Mouse (Mus musculus) midbrain, embryonic 14.5 days (tissue): ENCODE measurements around the gene Upf2. TPM values are rescaled to one million over a fixed set of nuclear protein-coding genes. Genes with fewer than 3 reads are reported as not detected.
A peak's percentile ranks its signal among the peaks of the same experiment; 100 is the strongest.
"Not testable (repeated sequence)": the region's sequence is repeated elsewhere in the genome, so short reads cannot be mapped to it uniquely, and the experiment has no call there.

Source experiments
- ATAC-seq: fragments of 200-750 bp; cut with Nextera tagmentation; 2 replicates; pipeline ENCODE4 v1.8.0; 2017; ENCODE audit warnings: moderate number of reproducible peaks, moderate library complexity; ENCODE audit not compliant: low FRiP score, low TSS enrichment
- DNase-seq: peaks from one replicate; pipeline ENCODE4 v3.0.0-alpha.2; 2015
- H3K27ac ChIP-seq: fragments of 300-500 bp; sonication (generic); replicated peaks from 2 replicates; pipeline ENCODE4 v1.5.1; 2014; ENCODE audit warnings: mild to moderate bottlenecking, low read depth, low read length, moderate library complexity
- H3K27me3 ChIP-seq: fragments of 300-500 bp; sonication (generic); 2 replicates; pipeline ENCODE4 v1.6.1; 2014; ENCODE audit warnings: low read length, control low read depth, mixed read lengths; ENCODE audit not compliant: control insufficient read depth, insufficient read depth
- H3K36me3 ChIP-seq: fragments of 300-500 bp; sonication (generic); 2 replicates; pipeline ENCODE4 v1.6.1; 2014; ENCODE audit warnings: low read length, control low read depth; ENCODE audit not compliant: control insufficient read depth, insufficient read depth
- H3K4me1 ChIP-seq: fragments of 300-500 bp; sonication (generic); 2 replicates; pipeline ENCODE4 v1.6.1; 2014; ENCODE audit warnings: mild to moderate bottlenecking, antibody characterized with exemption, low read length, control low read depth; ENCODE audit not compliant: control insufficient read depth, insufficient read depth
- H3K4me2 ChIP-seq: fragments of 300-500 bp; sonication (generic); 2 replicates; pipeline ENCODE4 v1.6.1; 2014; ENCODE audit warnings: mild to moderate bottlenecking, low read length, moderate library complexity
- H3K4me3 ChIP-seq: fragments of 300-500 bp; sonication (generic); replicated peaks from 2 replicates; pipeline ENCODE4 v1.5.1; 2014; ENCODE audit warnings: low read depth, low read length
- H3K9ac ChIP-seq: fragments of 300-500 bp; sonication (generic); replicated peaks from 2 replicates; pipeline ENCODE4 v1.6.1; 2014; ENCODE audit warnings: mild to moderate bottlenecking, low read length, moderate library complexity
- H3K9me3 ChIP-seq: fragments of 300-500 bp; sonication (generic); 2 replicates; pipeline ENCODE4 v1.6.1; 2016; ENCODE audit warnings: low read length, control low read depth, mixed read lengths; ENCODE audit not compliant: control insufficient read depth
- WGBS: fragments of 180-500 bp; shearing (Covaris S2); extraction: QIAGEN DNeasy Blood & Tissue Kit; methylation state at CpG from one replicate; pipeline ENCODE4 v1.1.7; 2014; 5-methylcytosine and 5-hydroxymethylcytosine counted together
- polyA plus RNA-seq: library from polyadenylated mRNA; unstranded; fragments of >200 nt; fragmentation: Nextera tagmentation; extraction: Ambion mirVana; gene quantifications from 2 replicates; pipeline ENCODE4 v1.2.1, GENCODE M21; 2014

Gene Upf2
- polyA plus RNA-seq, 1 experiment from 2014 or later: 12.2 TPM

- Histone ChIP-seq H3K36me3 (no peaks in the 10 kb centered on the region), H3K9ac (peak within 1 kb of the TSS; percentile 86), H3K27ac (peak within 1 kb of the TSS; percentile 55; the same call in 1 of the 2 replicates), H3K4me3 (peak within 1 kb of the TSS; percentile 56), H3K4me2 (peak within 1 kb of the TSS; percentile 83), H3K27me3 (no peaks in the 10 kb centered on the region), H3K9me3 (no peaks in the 10 kb centered on the region), H3K4me1 (no peaks in the 10 kb centered on the region)
- ATAC-seq (peak; percentile 94), DNase-seq (peak; percentile 85)
- WGBS: 1% methylated on average over 36 of the region's 36 CpGs
Observed at GRCm38 (mm10) chr2:5942416-5943032, 8.7 kb upstream of the Upf2 start, which contains the start of gene Dhtkd1. TSS of gene Dhtkd1 (minus strand) at chr2:5942792.

GRCm38 (mm10) chr2:5943071-5943470 is 8.2 kb upstream of the Upf2 start:
- ATAC-seq (no peak), DNase-seq (no peak)
- Histone ChIP-seq H3K4me2 (peak overlapping the region; percentile 83), H3K4me3 (peak overlapping the region; percentile 56), H3K36me3 (no peaks in the 10 kb centered on the region), H3K4me1 (no peaks in the 10 kb centered on the region), H3K9me3 (no peaks in the 10 kb centered on the region), H3K9ac (no peak overlapping the region; the same call in 1 of the 2 replicates), H3K27me3 (no peaks in the 10 kb centered on the region), H3K27ac (no peak overlapping the region)
- WGBS: 35% methylated on average over 4 of the region's 4 CpGs

- WGBS: 92% methylated on average over 1 of the region's 1 CpGs
- ATAC-seq: no peak
- Histone ChIP-seq H3K9me3 (no peaks in the 10 kb centered on the region), H3K27ac (no peak overlapping the region), H3K4me2 (no peak overlapping the region), H3K36me3 (no peaks in the 10 kb centered on the region), H3K4me3 (no peak overlapping the region), H3K27me3 (no peaks in the 10 kb centered on the region), H3K9ac (no peak overlapping the region), H3K4me1 (peaks cover 5% of the 10 kb centered on the region; the same call in 1 of the 2 replicates)
- DNase-seq: no peak
Observed at GRCm38 (mm10) chr2:5945629-5946028, 5.6 kb upstream of the Upf2 start.

- DNase-seq (no peak), ATAC-seq (no peak)
- Histone ChIP-seq H3K4me1 (peaks cover 5% of the 10 kb centered on the region; the same call in 1 of the 2 replicates), H3K27me3 (no peaks in the 10 kb centered on the region), H3K9me3 (no peaks in the 10 kb centered on the region), H3K4me2 (no peak overlapping the region), H3K36me3 (no peaks in the 10 kb centered on the region), H3K27ac (no peak overlapping the region), H3K9ac (no peak overlapping the region), H3K4me3 (no peak overlapping the region)
- 90% methylated on average over 3 of the region's 3 CpGs for WGBS
Observed at GRCm38 (mm10) chr2:5946876-5947275, 4.4 kb upstream of the Upf2 start.

DNA sequence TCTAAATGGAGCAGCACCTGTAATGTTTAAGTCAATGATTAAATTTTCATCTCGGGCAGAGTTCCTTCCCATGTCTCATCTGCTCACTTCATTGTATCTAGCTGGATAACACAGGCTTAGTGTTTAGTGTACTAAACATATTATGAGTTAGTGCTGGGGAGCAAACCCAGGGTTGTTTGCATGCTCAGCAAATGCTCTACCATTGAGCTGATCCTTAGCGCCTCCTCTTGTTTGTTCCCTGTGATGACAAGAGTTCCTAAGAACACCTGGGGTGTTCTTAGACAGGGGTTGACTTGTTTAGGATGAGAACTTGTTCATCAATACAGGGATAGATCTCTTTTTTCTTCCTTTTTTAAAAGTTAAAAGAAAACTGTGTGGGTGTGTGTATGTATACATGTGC is 2.3 kb upstream of the Upf2 start:
- Histone ChIP-seq H3K4me1 (peaks cover 13% of the 10 kb centered on the region; the same call in 1 of the 2 replicates), H3K4me2 (no peak overlapping the region), H3K27me3 (no peaks in the 10 kb centered on the region), H3K9me3 (no peaks in the 10 kb centered on the region), H3K4me3 (no peak overlapping the region), H3K36me3 (no peaks in the 10 kb centered on the region), H3K9ac (no peak overlapping the region), H3K27ac (no peak overlapping the region)
- DNase-seq (no peak), ATAC-seq (no peak)
- 90% methylated on average over 2 of the region's 2 CpGs for WGBS

DNA sequence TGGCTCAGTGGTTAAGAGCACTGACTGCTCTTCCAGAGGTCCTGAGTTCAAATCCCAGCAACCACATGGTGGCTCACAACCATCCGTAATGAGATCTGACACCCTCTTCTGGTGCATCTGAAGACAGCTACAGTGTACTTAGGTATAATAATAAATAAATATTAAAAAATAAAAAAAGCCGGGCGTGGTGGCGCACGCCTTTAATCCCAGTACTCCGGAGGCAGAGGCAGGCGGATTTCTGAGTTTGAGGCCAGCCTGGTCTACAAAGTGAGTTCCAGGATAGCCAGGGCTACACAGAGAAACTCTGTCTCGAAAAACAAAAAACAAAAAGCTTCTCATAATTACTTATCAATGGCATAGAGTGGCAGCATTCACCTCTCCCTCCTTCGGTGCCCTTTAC is 1.4 kb upstream of the Upf2 start:
- WGBS: 94% methylated on average over 9 of the region's 9 CpGs
- H3K4me2 ChIP-seq: peak overlapping the region; percentile 88
- not testable (repeated sequence) for ATAC-seq, DNase-seq, H3K9ac ChIP-seq, H3K36me3 ChIP-seq, H3K27me3 ChIP-seq, H3K9me3 ChIP-seq, H3K27ac ChIP-seq
- peak overlapping the region; percentile 92 for H3K4me3 ChIP-seq
- H3K4me1 ChIP-seq: peaks cover 13% of the 10 kb centered on the region; the same call in 1 of the 2 replicates

- Histone ChIP-seq H3K27ac (peak overlapping the region; percentile 89), H3K9ac (peak overlapping the region; percentile 91), H3K9me3 (no peaks in the 10 kb centered on the region), H3K4me3 (peak overlapping the region; percentile 92), H3K36me3 (no peaks in the 10 kb centered on the region), H3K4me1 (peaks cover 13% of the 10 kb centered on the region; the same call in 1 of the 2 replicates), H3K27me3 (no peaks in the 10 kb centered on the region), H3K4me2 (peak overlapping the region; percentile 88)
- DNase-seq: peak; percentile 34
- 11% methylated on average over 6 of the region's 6 CpGs for WGBS
- ATAC-seq: no peak
Observed at GRCm38 (mm10) chr2:5950305-5950704, 964 bp upstream of the Upf2 start.

- under 1% methylated on average over 46 of the region's 46 CpGs for WGBS
Observed at GRCm38 (mm10) chr2:5951621-5952211, 447 bp downstream of the Upf2 start.

GRCm38 (mm10) chr2:5957705-5958104 is 6.4 kb downstream of the Upf2 start:
- H3K4me2 ChIP-seq: no peak overlapping the region
- no peak overlapping the region for H3K4me3 ChIP-seq
- H3K9me3 ChIP-seq: no peaks in the 10 kb centered on the region
- H3K27ac ChIP-seq: no peak overlapping the region
- DNase-seq (no peak), ATAC-seq (no peak)
- H3K27me3 ChIP-seq: no peaks in the 10 kb centered on the region
- no peak overlapping the region for H3K9ac ChIP-seq
- 92% methylated on average over 9 of the region's 9 CpGs for WGBS
- H3K36me3 ChIP-seq: peaks cover 42% of the 10 kb centered on the region
- 0 out of 2 replicates have a peak, but pooled peaks cover under 1% of the 10 kb centered on the region for H3K4me1 ChIP-seq

More at GRCm38 (mm10) chr2:5951621-5952211, 447 bp downstream of the Upf2 start:
- peak overlapping the region; percentile 88 for H3K4me2 ChIP-seq
- H3K4me3 ChIP-seq: peak overlapping the region; percentile 92
- DNase-seq (no peak), ATAC-seq (peak; percentile 68)
- no peaks in the 10 kb centered on the region for H3K9me3 ChIP-seq
- H3K4me1 ChIP-seq: peaks cover 13% of the 10 kb centered on the region; the same call in 1 of the 2 replicates
- H3K27me3 ChIP-seq: no peaks in the 10 kb centered on the region
- H3K36me3 ChIP-seq: no peaks in the 10 kb centered on the region
- peak overlapping the region; percentile 91 for H3K9ac ChIP-seq
- peak overlapping the region; percentile 89 for H3K27ac ChIP-seq
